Mouse (Mus musculus) CH12.LX (cell line): ENCODE data around the gene Acvrl1. TPM values are rescaled to one million over a fixed set of nuclear protein-coding genes. Genes with fewer than 3 reads are reported as not detected.

Experiments
- DNase-seq: peaks from one replicate; pipeline ENCODE4 v3.0.0-alpha.2; 2013; ENCODE audit errors: extremely low read depth
- H3K27ac ChIP-seq: 2 replicates; pipeline ENCODE4 v1.5.1; 2012; ENCODE audit warnings: low read depth, mild to moderate bottlenecking, control low read depth, moderate library complexity; ENCODE audit not compliant: insufficient read depth
- H3K27me3 ChIP-seq: replicated peaks from 2 replicates; pipeline ENCODE3; 2012; ENCODE audit warnings: inconsistent platforms
- H3K36me3 ChIP-seq, 2 experiments: replicated peaks in 1 of 2; 2 replicates each; pipeline versions ENCODE3 to v1.6.1; 2012; ENCODE audit warnings: inconsistent platforms in 1 of 2, low read length in 1 of 2, mild to moderate bottlenecking in 1 of 2, mixed read lengths in 1 of 2, moderate library complexity in 1 of 2; ENCODE audit not compliant: control insufficient read depth in 1 of 2, insufficient read depth in 1 of 2
- H3K4me1 ChIP-seq, 2 experiments: 2 replicates each; pipeline ENCODE4 v1.6.1; 2012; ENCODE audit warnings: inconsistent platforms in 1 of 2, moderate library complexity in 1 of 2; ENCODE audit not compliant: insufficient read depth in 2 of 2, control insufficient read depth in 1 of 2
- H3K4me2 ChIP-seq: 2 replicates; pipeline ENCODE4 v1.6.1; 2012; ENCODE audit warnings: low read depth, mild to moderate bottlenecking, control low read depth; ENCODE audit not compliant: poor library complexity, insufficient read depth, severe bottlenecking
- H3K4me3 ChIP-seq, 3 experiments: fragments of 150-350 bp in 1 of 3; sonication (generic) in 1 of 3; replicated peaks in 1 of 3; 2 replicates each; pipeline versions ENCODE3 to v1.5.1; 2011 to 2012; ENCODE audit warnings: low read depth in 2 of 3, low read length in 2 of 3, mild to moderate bottlenecking in 2 of 3, moderate library complexity in 2 of 3, control low read depth in 1 of 3, improper control_type of control experiment in 1 of 3, inconsistent platforms in 1 of 3, mixed read lengths in 1 of 3; ENCODE audit not compliant: poor library complexity in 1 of 3
- H3K79me2 ChIP-seq: replicated peaks from 2 replicates; pipeline ENCODE4 v1.6.1; 2012; ENCODE audit warnings: mild to moderate bottlenecking, moderate library complexity; ENCODE audit not compliant: control insufficient read depth, poor library complexity, insufficient read depth, severe bottlenecking; ENCODE audit errors: extremely low read depth
- H3K9ac ChIP-seq: 2 replicates; pipeline ENCODE4 v1.6.1; 2012; ENCODE audit warnings: low read depth, mild to moderate bottlenecking, control low read depth, moderate library complexity; ENCODE audit not compliant: insufficient read depth
- H3K9me3 ChIP-seq: replicated peaks from 2 replicates; pipeline ENCODE3; 2012; ENCODE audit warnings: low read length, inconsistent platforms, mixed read lengths
- BHLHE40 ChIP-seq: IDR thresholded peaks from 2 replicates; pipeline ENCODE4 v1.6.1; 2011; ENCODE audit warnings: mild to moderate bottlenecking, low read depth, low read length, improper control_type of control experiment
- CHD2 ChIP-seq: IDR thresholded peaks from 2 replicates; pipeline ENCODE4 v1.6.1; 2011; ENCODE audit warnings: low read length, improper control_type of control experiment
- CTCF ChIP-seq, 2 experiments: IDR thresholded peaks in 1 of 2; conservative IDR thresholded peaks in 1 of 2; 2 replicates each; pipeline ENCODE4 v1.5.1; 2011 to 2012; ENCODE audit warnings: low read depth in 2 of 2, low read length in 2 of 2, improper control_type of control experiment in 1 of 2, inconsistent platforms in 1 of 2, mild to moderate bottlenecking in 1 of 2, moderate library complexity in 1 of 2
- ELF1 ChIP-seq: IDR thresholded peaks from 2 replicates; pipeline ENCODE4 v1.6.1; 2014; ENCODE audit warnings: low read depth, mild to moderate bottlenecking, inconsistent platforms, low read length, improper control_type of control experiment
- EP300 ChIP-seq: IDR thresholded peaks from 2 replicates; pipeline ENCODE4 v1.6.1; 2011; ENCODE audit warnings: low read length, improper control_type of control experiment
- ETS1 ChIP-seq: conservative IDR thresholded peaks from 2 replicates; pipeline ENCODE4 v1.6.1; 2012; ENCODE audit warnings: low read depth, mild to moderate bottlenecking, inconsistent platforms, low read length, improper control_type of control experiment, moderate library complexity
- GABPA ChIP-seq: IDR thresholded peaks from 2 replicates; pipeline ENCODE4 v1.6.1; 2012; ENCODE audit warnings: low read depth, low read length, improper control_type of control experiment, inconsistent platforms; ENCODE audit not compliant: insufficient replicate concordance
- IRF4 ChIP-seq: IDR thresholded peaks from 2 replicates; pipeline ENCODE4 v1.6.1; 2014; ENCODE audit warnings: low read depth, mild to moderate bottlenecking, inconsistent platforms, low read length, improper control_type of control experiment
- JUND ChIP-seq: conservative IDR thresholded peaks from 2 replicates; pipeline ENCODE4 v1.6.1; 2011; ENCODE audit warnings: low read depth, low read length, improper control_type of control experiment
- KAT2A ChIP-seq: IDR thresholded peaks from 2 replicates; pipeline ENCODE4 v1.6.1; 2012; ENCODE audit warnings: low read length, improper control_type of control experiment, inconsistent platforms; ENCODE audit not compliant: insufficient replicate concordance
- MAFK ChIP-seq: IDR thresholded peaks from 2 replicates; pipeline ENCODE4 v1.6.1; 2011; ENCODE audit warnings: low read length, improper control_type of control experiment; ENCODE audit not compliant: insufficient replicate concordance
- MEF2A ChIP-seq: IDR thresholded peaks from 2 replicates; pipeline ENCODE4 v1.6.1; 2014; ENCODE audit warnings: low read depth, mild to moderate bottlenecking, inconsistent platforms, low read length, improper control_type of control experiment, borderline replicate concordance
- MXI1 ChIP-seq: IDR thresholded peaks from 2 replicates; pipeline ENCODE4 v1.6.1; 2011; ENCODE audit warnings: mild to moderate bottlenecking, low read depth, low read length, improper control_type of control experiment
- PAX5 ChIP-seq: IDR thresholded peaks from 2 replicates; pipeline ENCODE4 v1.6.1; 2012; ENCODE audit warnings: low read length, inconsistent platforms, mixed read lengths
- POLR2AphosphoS2 ChIP-seq: IDR thresholded peaks from 2 replicates; pipeline ENCODE4 v1.6.1; 2011; ENCODE audit warnings: low read depth, low read length, improper control_type of control experiment
- RAD21 ChIP-seq: IDR thresholded peaks from 2 replicates; pipeline ENCODE4 v1.6.1; 2011; ENCODE audit warnings: low read depth, mild to moderate bottlenecking, low read length, improper control_type of control experiment, moderate library complexity
- RCOR1 ChIP-seq: conservative IDR thresholded peaks from 2 replicates; pipeline ENCODE4 v1.6.1; 2012; ENCODE audit warnings: low read depth, mild to moderate bottlenecking, inconsistent platforms, low read length, improper control_type of control experiment
- SMC3 ChIP-seq: IDR thresholded peaks from 2 replicates; pipeline ENCODE4 v1.6.1; 2011; ENCODE audit warnings: low read depth, low read length, improper control_type of control experiment
- USF1 ChIP-seq: IDR thresholded peaks from 2 replicates; pipeline ENCODE4 v1.6.1; 2014; ENCODE audit warnings: low read depth, mild to moderate bottlenecking, inconsistent platforms, low read length, improper control_type of control experiment
- ZC3H11A ChIP-seq: IDR thresholded peaks from 2 replicates; pipeline ENCODE4 v1.6.1; 2012; ENCODE audit warnings: low read depth, mild to moderate bottlenecking, inconsistent platforms, low read length, improper control_type of control experiment
- ZKSCAN1 ChIP-seq: IDR thresholded peaks from 2 replicates; pipeline ENCODE4 v1.6.1; 2012; ENCODE audit warnings: low read depth, inconsistent platforms, low read length, improper control_type of control experiment, borderline replicate concordance
- ZNF384 ChIP-seq: IDR thresholded peaks from 2 replicates; pipeline ENCODE4 v1.6.1; 2012; ENCODE audit warnings: low read depth, low read length, improper control_type of control experiment, inconsistent platforms
- dilution Hi-C: fragments of 300-500 bp; cut with MboI; formaldehyde crosslinking; loops from 2 replicates; pipeline ENCODE4 v1.14.3; 2020; ENCODE audit warnings: low sequenced_read_pairs; ENCODE audit not compliant: extremely low pct_unique_long_range_greater_than_20kb, extremely low pct_ligation_motif_present
- in situ Hi-C: fragments of 300-500 bp; cut with MboI; formaldehyde crosslinking; loops from 3 replicates; pipeline ENCODE4 v1.14.3; 2019; ENCODE audit warnings: low sequenced_read_pairs, low pct_ligation_motif_present, low pct_unique_long_range_greater_than_20kb, mixed read lengths
- polyA plus RNA-seq: library from polyadenylated mRNA; unstranded; fragments of >175 nt; gene quantifications from 2 replicates; pipeline ENCODE4 v1.2.1, GENCODE M21; 2012; ENCODE audit warnings: low read depth; ENCODE audit not compliant: insufficient read length
- total RNA-seq, 2 experiments: library from RNA; depleted of rRNA; stranded (reverse); fragments of 300-350 nt in 1 of 2; fragments of >200 nt in 1 of 2; gene quantifications; 2 replicates each; pipeline ENCODE4 v1.2.3; 2012 to 2014

Gene Acvrl1
- total and polyA plus RNA-seq, 3 experiments, result 4.0 to 9.5 (median 5.2) TPM

GRCm38 (mm10) chr15:101125561-101125960 lies 2.8 kb upstream of the Acvrl1 start:
- H3K36me3 ChIP-seq, result no peaks in the 10 kb centered on the region
- no peak overlapping the region for H3K27ac ChIP-seq
- H3K4me1 ChIP-seq, result peaks cover 2 to 14% of the 10 kb centered on the region in 2 experiments; a peak in 3 of 4 replicates
- DNase-seq, result no peak
- TF ChIP-seq SMC3 (no peak), MEF2A (no peak), RCOR1 (no peak), KAT2A (no peak), POLR2AphosphoS2 (no peak), EP300 (no peak), ZKSCAN1 (no peak), ZC3H11A (no peak), ELF1 (no peak), MAFK (no peak), ETS1 (no peak), PAX5 (no peak)
- TF ChIP-seq, all 38 proteins: peak for 0
- no peak overlapping the region for H3K4me3 ChIP-seq
- in situ Hi-C loops, result no loop called here
- no peak overlapping the region for H3K4me2 ChIP-seq
- H3K79me2 ChIP-seq, result no peaks in the 10 kb centered on the region
- no peak overlapping the region for H3K9ac ChIP-seq
- dilution Hi-C loops, result no loop called here
- H3K27me3 ChIP-seq, result peaks cover 68% of the 10 kb centered on the region
- H3K9me3 ChIP-seq, result peaks cover 12% of the 10 kb centered on the region

GRCm38 (mm10) chr15:101126876-101127544 lies 1.3 kb upstream of the Acvrl1 start:
- no peak overlapping the region for H3K4me2 ChIP-seq
- DNase-seq, result no peak
- peaks cover 60% of the 10 kb centered on the region for H3K27me3 ChIP-seq
- TF ChIP-seq POLR2AphosphoS2 (no peak), ELF1 (no peak), CTCF (conservative IDR thresholded peaks at IDR 0.05 in 1 of 2, IDR thresholded peaks at IDR 0.05 in 1 of 2; ENCODE audit: low read depth in 2 of 2, low read length in 2 of 2) (no peak), BHLHE40 (no peak), MEF2A (no peak), ZKSCAN1 (no peak), GABPA (no peak), IRF4 (no peak), EP300 (no peak), CHD2 (no peak), ZC3H11A (no peak), RAD21 (no peak), ZNF384 (no peak), USF1 (no peak), JUND (no peak), MXI1 (no peak)
- TF ChIP-seq, all 38 proteins: peak for 0
- no peak overlapping the region for H3K9ac ChIP-seq
- H3K9me3 ChIP-seq, result peaks cover 12% of the 10 kb centered on the region
- dilution Hi-C loops (no loop called here), in situ Hi-C loops (no loop called here)
- no peak overlapping the region for H3K27ac ChIP-seq
- H3K79me2 ChIP-seq, result no peaks in the 10 kb centered on the region
- no peaks in the 10 kb centered on the region for H3K36me3 ChIP-seq
- no peak overlapping the region for H3K4me3 ChIP-seq
- H3K4me1 ChIP-seq, result peaks cover 6 to 12% of the 10 kb centered on the region in 2 experiments
